Mouse (Mus musculus): ENCODE measurements around the gene C1qa. TPM values are rescaled to one million over a fixed set of nuclear protein-coding genes. Genes with fewer than 3 reads are reported as not detected.

C1qa gene
- total and polyA plus RNA-seq, 3 experiments, result 0.12 TPM; not detected in 2

DNA sequence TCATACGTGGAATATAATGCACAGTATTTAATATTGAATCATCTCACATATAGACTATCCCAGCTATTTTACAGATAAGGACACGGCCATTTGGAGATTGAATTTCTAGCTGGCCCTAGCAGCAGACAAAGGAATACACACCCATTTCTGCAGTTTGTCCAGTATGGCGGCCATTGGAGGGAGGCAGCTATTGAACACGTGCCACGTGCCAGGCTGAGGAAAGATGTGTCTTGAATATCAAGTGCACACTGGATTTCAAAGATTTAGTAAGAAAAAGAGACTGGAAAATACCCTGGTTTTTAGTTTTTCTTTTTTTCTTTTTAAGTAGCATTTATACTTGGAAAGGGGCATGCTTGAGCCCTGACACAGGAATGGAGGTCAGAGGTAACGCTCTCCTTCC, 51.4 kb downstream of the C1qa start:
- Histone ChIP-seq H3K4me3 (ENCODE audit: control insufficient read depth in 1 of 2, insufficient read depth in 1 of 2, low read depth in 2 of 2, low read length in 2 of 2) (no peak overlapping the region), H3K27me3 (ENCODE audit: control insufficient read depth in 1 of 2, insufficient read depth in 2 of 2, low read length in 2 of 2) (peaks cover 2 to 3% of the 10 kb centered on the region in 2 experiments; a peak in 3 of 4 replicates), H3K4me1 (ENCODE audit: control insufficient read depth in 1 of 2, insufficient read depth in 2 of 2, low read length in 2 of 2) (no peaks in the 10 kb centered on the region), H3K9me3 (replicated peaks; ENCODE audit: insufficient read depth, low read length) (no peaks in the 10 kb centered on the region), H3K27ac (ENCODE audit: control insufficient read depth, low read depth, low read length) (no peak overlapping the region), H3K79me2 (ENCODE audit: control insufficient read depth, insufficient read depth, low read length, poor library complexity) (no peaks in the 10 kb centered on the region), H3K9ac (ENCODE audit: control insufficient read depth, low read depth, low read length, poor library complexity, severe bottlenecking) (no peak overlapping the region), H3K36me3 (ENCODE audit: control insufficient read depth in 1 of 2, insufficient read depth in 2 of 2, low read length in 2 of 2) (no peaks in the 10 kb centered on the region)
- TF ChIP-seq CHD1 (IDR thresholded peaks at IDR 0.05; ENCODE audit: low read depth, low read length) (no peak), RCOR1 (IDR thresholded peaks at IDR 0.05; ENCODE audit: low read depth, low read length) (no peak), UBTF (IDR thresholded peaks at IDR 0.05; ENCODE audit: borderline replicate concordance, insufficient read depth, low read depth, low read length) (no peak), USF1 (IDR thresholded peaks at IDR 0.05; ENCODE audit: low read depth, low read length) (no peak), RAD21 (IDR thresholded peaks at IDR 0.05; ENCODE audit: low read depth, low read length) (no peak), TAL1 (IDR thresholded peaks at IDR 0.05; ENCODE audit: low read length) (no peak), POLR2A (IDR thresholded peaks at IDR 0.05; ENCODE audit: control insufficient read depth in 1 of 2, insufficient read depth in 1 of 2, low read depth in 1 of 2, low read length in 2 of 2, poor library complexity in 1 of 2) (no peak), ZNF384 (IDR thresholded peaks at IDR 0.05; ENCODE audit: low read depth, low read length) (no peak), TBP (IDR thresholded peaks at IDR 0.05; ENCODE audit: low read depth, low read length) (no peak), POLR2AphosphoS5 (IDR thresholded peaks at IDR 0.05; ENCODE audit: borderline replicate concordance, low read depth, low read length) (no peak), ZMIZ1 (IDR thresholded peaks at IDR 0.05; ENCODE audit: low read depth, low read length) (no peak), GATA1 (IDR thresholded peaks at IDR 0.05; ENCODE audit: low read depth, low read length) (no peak), ZC3H11A (IDR thresholded peaks at IDR 0.05; ENCODE audit: low read depth, low read length) (no peak), HCFC1 (IDR thresholded peaks at IDR 0.05; ENCODE audit: low read depth, low read length) (no peak), EP300 (IDR thresholded peaks at IDR 0.05; ENCODE audit: low read depth in 1 of 2, low read length in 2 of 2) (no peak), KAT2A (conservative IDR thresholded peaks at IDR 0.05; ENCODE audit: low read depth, low read length) (no peak), NELFE (IDR thresholded peaks at IDR 0.05; ENCODE audit: low read depth, low read length) (no peak), MEF2A (IDR thresholded peaks at IDR 0.05; ENCODE audit: extremely low read depth, insufficient replicate concordance, low read depth, low read length, poor library complexity, severe bottlenecking) (no peak), GABPA (IDR thresholded peaks at IDR 0.05; ENCODE audit: low read depth, low read length) (no peak)
- DNase-seq (ENCODE audit: low read depth, low spot score), result no peak

Other genes with a start within 250 kb of the C1qa start
- gene Ephb2, start 62.8 kb downstream of the C1qa start, total RNA-seq (2012; rRNA removed), result 1.5 and 1.9 TPM in 2 replicates
- 1 to 10 TPM in 1 of 2 experiments, not detected in 1; 4.1 TPM for gene Ephb2, start 62.8 kb downstream of the C1qa start, polyA plus RNA-seq (2012; ENCODE audit: insufficient read depth in 1 of 2, insufficient read length in 2 of 2, low read depth in 1 of 2, low replicate concordance in 2 of 2, missing spikeins in 1 of 2)
- gene C1qb, start 12.6 kb downstream of the C1qa start, total RNA-seq (2012; rRNA removed), result not detected in 2 replicates
- not detected for gene C1qb, start 12.6 kb downstream of the C1qa start, polyA plus RNA-seq (2012; ENCODE audit: insufficient read depth in 1 of 2, insufficient read length in 2 of 2, low read depth in 1 of 2, low replicate concordance in 2 of 2, missing spikeins in 1 of 2)
- gene C1qc, start 5.7 kb downstream of the C1qa start, total RNA-seq (2012; rRNA removed), result not detected in 2 replicates
- not detected for gene C1qc, start 5.7 kb downstream of the C1qa start, polyA plus RNA-seq (2012; ENCODE audit: insufficient read depth in 1 of 2, insufficient read length in 2 of 2, low read depth in 1 of 2, low replicate concordance in 2 of 2, missing spikeins in 1 of 2)
- not detected in 2 replicates for gene Epha8, start 58.0 kb upstream of the C1qa start, total RNA-seq (2012; rRNA removed)
- under 1 TPM in 1 of 2 experiments, not detected in 1; 0.03 TPM for gene Epha8, start 58.0 kb upstream of the C1qa start, polyA plus RNA-seq (2012; ENCODE audit: insufficient read depth in 1 of 2, insufficient read length in 2 of 2, low read depth in 1 of 2, low replicate concordance in 2 of 2, missing spikeins in 1 of 2)
- gene Zbtb40, start 150.0 kb upstream of the C1qa start, total RNA-seq (2012; rRNA removed), result 8.6 and 9.6 TPM in 2 replicates
- 10 to 100 TPM in 1 of 2 experiments, not detected in 1; 14.4 TPM for gene Zbtb40, start 150.0 kb upstream of the C1qa start, polyA plus RNA-seq (2012; ENCODE audit: insufficient read depth in 1 of 2, insufficient read length in 2 of 2, low read depth in 1 of 2, low replicate concordance in 2 of 2, missing spikeins in 1 of 2)

All from MEL (cell line).